Mouse (Mus musculus) cerebellum, postnatal 36 days (tissue): ENCODE results near the gene Gm13271.
"Not testable (repeated sequence)": the region's sequence is repeated elsewhere in the genome, so short reads cannot be mapped to it uniquely, and the experiment has no call there.

Experiments used
- DNase-seq, 2 experiments: peaks; one replicate each; pipeline ENCODE4 v3.0.0; 2021 to 2022; ENCODE audit warnings: mixed read lengths in 2 of 2

The Gm13271 gene

DNA sequence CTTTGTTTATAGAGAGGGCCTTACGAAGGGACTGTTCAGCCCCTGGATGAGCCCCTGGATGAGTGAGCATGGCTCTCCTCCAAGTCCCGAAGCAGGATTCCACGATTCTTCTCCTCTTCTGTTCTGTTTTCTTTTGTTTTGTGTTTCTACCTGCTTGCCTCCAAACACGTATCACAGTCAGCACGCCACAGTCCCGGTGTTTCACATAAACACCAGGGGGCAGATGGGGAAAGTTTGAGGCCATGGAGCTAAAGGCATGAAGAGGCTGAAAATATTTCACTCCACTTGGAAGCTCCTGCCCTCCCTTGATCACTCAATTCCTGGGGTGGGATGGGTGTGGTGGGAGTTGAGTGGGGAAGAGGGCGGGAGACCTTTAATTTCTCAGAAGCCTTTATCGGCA, 7.1 kb downstream of the Gm13271 start:
- peak; percentile 59 to 67 for DNase-seq

GRCm38 (mm10) chr4:88762341-88762740, 7.7 kb downstream of the Gm13271 start:
- peak in 1 of 2 experiments; percentile 36 for DNase-seq

DNA sequence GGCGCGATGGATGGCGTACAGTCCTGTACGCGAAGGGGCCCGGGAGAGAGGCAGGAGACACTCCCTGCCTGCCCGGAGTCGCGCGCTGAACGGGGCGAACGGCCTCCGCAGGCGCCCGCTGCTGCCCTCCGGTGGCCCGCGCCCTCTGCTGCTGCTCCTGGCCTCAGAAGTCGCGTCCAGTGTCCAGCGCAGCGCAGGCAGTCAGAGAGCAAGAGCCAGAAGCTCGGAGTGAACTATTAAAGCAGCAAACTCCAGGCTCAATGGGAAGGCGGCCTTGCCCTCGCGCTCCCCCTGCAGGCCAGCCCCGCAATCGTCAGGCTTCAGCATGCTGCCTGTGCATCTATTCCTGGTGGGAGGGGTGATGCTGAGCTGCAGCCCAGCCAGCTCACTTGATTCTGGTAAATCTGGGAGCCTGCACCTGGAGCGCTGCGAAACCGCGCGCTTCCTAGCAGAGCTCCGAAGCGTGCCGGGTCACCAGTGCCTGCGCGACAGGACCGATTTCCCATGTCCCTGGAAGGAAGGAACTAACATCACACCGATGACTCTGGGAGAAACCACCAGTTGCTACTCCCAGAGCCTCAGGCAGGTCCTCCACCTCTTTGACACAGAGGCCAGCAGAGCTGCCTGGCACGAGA, 8.8 kb downstream of the Gm13271 start:
- peak; percentile 28 to 41 for DNase-seq

- DNase-seq = not testable (repeated sequence)
These were observed 18.9 kb downstream of the Gm13271 start, which contains the start of gene Gm13290 for GRCm38 (mm10) chr4:88773534-88773933. Gene Gm13290 (plus strand): TSS chr4:88773834.

GRCm38 (mm10) chr4:88776622-88777021, 22.0 kb downstream of the Gm13271 start, which contains the start of gene Gm13289:
Gene Gm13289 (plus strand): TSS chr4:88776922.
- not testable (repeated sequence) for DNase-seq

- not testable (repeated sequence) for DNase-seq
These were observed 24.9 kb downstream of the Gm13271 start, which contains the start of gene Gm13272 for GRCm38 (mm10) chr4:88779550-88779949. Gene Gm13272 (plus strand): TSS chr4:88779850.

GRCm38 (mm10) chr4:88780320-88780719, 25.7 kb downstream of the Gm13271 start:
- DNase-seq = not testable (repeated sequence)

DNA sequence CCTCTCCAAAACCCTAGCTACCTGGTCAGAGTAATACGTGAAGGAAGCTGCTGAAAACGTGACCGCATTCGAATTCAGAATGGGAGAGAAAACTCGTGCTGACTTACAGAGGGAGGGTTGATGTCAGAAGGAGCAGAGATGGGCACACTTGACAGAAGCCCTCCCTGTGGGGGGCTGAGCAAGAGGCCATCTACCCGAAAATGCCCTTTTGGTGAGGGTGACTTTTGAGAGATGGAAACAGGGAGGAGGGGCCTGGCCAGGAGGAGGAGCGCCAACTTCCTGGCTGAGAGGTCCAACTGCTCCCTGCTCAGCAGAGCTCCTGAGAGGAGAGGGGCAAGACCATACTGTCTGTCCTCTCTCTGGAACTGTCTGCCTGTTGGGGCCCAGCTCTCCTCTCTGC, 27.2 kb downstream of the Gm13271 start, which contains the start of gene Ifnz:
TSS of gene Ifnz (plus strand) at position 301 of the 400 bp plus-strand sequence.
- DNase-seq = not testable (repeated sequence)

DNA sequence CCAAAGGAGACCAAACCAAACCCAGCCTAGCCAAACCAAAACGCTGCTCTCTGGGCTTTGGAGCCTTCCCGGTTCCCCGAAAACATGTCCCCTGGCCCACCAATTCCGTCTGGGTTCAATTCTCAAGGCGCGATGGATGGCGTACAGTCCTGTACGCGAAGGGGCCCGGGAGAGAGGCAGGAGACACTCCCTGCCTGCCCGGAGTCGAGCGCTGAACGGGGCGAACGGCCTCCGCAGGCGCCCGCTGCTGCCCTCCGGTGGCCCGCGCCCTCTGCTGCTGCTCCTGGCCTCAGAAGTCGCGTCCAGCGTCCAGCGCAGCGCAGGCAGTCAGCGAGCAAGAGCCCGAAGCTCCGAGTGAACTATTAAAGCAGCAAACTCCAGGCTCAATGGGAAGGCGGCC, 27.7 kb downstream of the Gm13271 start:
- not testable (repeated sequence) for DNase-seq

DNA sequence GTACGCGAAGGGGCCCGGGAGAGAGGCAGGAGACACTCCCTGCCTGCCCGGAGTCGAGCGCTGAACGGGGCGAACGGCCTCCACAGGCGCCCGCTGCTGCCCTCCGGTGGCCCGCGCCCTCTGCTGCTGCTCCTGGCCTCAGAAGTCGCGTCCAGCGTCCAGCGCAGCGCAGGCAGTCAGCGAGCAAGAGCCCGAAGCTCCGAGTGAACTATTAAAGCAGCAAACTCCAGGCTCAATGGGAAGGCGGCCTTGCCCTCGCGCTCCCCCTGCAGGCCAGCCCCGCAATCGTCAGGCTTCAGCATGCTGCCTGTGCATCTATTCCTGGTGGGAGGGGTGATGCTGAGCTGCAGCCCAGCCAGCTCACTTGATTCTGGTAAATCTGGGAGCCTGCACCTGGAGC, 30.7 kb downstream of the Gm13271 start, which contains the start of gene Gm13276:
TSS of gene Gm13276 (plus strand) at position 301 of the 400 bp plus-strand sequence.
- DNase-seq = not testable (repeated sequence)

DNA sequence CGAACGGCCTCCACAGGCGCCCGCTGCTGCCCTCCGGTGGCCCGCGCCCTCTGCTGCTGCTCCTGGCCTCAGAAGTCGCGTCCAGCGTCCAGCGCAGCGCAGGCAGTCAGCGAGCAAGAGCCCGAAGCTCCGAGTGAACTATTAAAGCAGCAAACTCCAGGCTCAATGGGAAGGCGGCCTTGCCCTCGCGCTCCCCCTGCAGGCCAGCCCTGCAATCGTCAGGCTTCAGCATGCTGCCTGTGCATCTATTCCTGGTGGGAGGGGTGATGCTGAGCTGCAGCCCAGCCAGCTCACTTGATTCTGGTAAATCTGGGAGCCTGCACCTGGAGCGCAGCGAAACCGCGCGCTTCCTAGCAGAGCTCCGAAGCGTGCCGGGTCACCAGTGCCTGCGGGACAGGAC, 33.7 kb downstream of the Gm13271 start, which contains the start of gene Gm13277:
TSS of gene Gm13277 (plus strand) at position 231 of the 400 bp plus-strand sequence.
- peak; percentile 72 to 75 for DNase-seq

DNA sequence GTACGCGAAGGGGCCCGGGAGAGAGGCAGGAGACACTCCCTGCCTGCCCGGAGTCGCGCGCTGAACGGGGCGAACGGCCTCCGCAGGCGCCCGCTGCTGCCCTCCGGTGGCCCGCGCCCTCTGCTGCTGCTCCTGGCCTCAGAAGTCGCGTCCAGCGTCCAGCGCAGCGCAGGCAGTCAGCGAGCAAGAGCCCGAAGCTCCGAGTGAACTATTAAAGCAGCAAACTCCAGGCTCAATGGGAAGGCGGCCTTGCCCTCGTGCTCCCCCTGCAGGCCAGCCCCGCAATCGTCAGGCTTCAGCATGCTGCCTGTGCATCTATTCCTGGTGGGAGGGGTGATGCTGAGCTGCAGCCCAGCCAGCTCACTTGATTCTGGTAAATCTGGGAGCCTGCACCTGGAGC, 36.6 kb downstream of the Gm13271 start, which contains the start of gene Gm13278:
TSS of gene Gm13278 (plus strand) at position 301 of the 400 bp plus-strand sequence.
- DNase-seq = not testable (repeated sequence)

- DNase-seq = peak; percentile 50 to 74
These were observed 39.4 kb downstream of the Gm13271 start, which contains the start of gene Gm13275 for GRCm38 (mm10) chr4:88793936-88794675. Gene Gm13275 (plus strand): TSS chr4:88794487.

DNA sequence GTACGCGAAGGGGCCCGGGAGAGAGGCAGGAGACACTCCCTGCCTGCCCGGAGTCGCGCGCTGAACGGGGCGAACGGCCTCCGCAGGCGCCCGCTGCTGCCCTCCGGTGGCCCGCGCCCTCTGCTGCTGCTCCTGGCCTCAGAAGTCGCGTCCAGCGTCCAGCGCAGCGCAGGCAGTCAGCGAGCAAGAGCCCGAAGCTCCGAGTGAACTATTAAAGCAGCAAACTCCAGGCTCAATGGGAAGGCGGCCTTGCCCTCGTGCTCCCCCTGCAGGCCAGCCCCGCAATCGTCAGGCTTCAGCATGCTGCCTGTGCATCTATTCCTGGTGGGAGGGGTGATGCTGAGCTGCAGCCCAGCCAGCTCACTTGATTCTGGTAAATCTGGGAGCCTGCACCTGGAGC, 42.4 kb downstream of the Gm13271 start, which contains the start of gene Gm13279:
TSS of gene Gm13279 (plus strand) at position 301 of the 400 bp plus-strand sequence.
- not testable (repeated sequence) for DNase-seq

DNA sequence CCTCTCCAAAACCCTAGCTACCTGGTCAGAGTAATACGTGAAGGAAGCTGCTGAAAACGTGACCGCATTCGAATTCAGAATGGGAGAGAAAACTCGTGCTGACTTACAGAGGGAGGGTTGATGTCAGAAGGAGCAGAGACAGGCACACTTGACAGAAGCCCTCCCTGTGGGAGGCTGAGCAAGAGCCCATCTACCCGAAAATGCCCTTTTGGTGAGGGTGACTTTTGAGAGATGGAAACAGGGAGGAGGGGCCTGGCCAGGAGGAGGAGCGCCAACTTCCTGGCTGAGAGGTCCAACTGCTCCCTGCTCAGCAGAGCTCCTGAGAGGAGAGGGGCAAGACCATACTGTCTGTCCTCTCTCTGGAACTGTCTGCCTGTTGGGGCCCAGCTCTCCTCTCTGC, 44.7 kb downstream of the Gm13271 start, which contains the start of gene Gm13285:
TSS of gene Gm13285 (plus strand) at position 301 of the 400 bp plus-strand sequence.
- DNase-seq = not testable (repeated sequence)

GRCm38 (mm10) chr4:88802954-88803353, 48.3 kb downstream of the Gm13271 start, which contains the start of gene Gm13287:
Gene Gm13287 (plus strand): TSS chr4:88803254.
- DNase-seq = not testable (repeated sequence)
